Mouse (Mus musculus) mouse embryonic stem cell (cell line): ENCODE measurements around the gene Ppargc1a.

Source experiments
- in situ Hi-C, 2 experiments: fragments of 300-500 bp; cut with MboI; formaldehyde crosslinking; loops; 1 replicate in 1 of 2; 3 replicates in 1 of 2; pipeline ENCODE4 v1.14.3; 2019 to 2020; ENCODE audit warnings: low sequenced_read_pairs in 2 of 2, low pct_unique_long_range_greater_than_20kb in 1 of 2, mixed read lengths in 1 of 2; ENCODE audit not compliant: unreplicated experiment in 1 of 2

Ppargc1a gene

DNA sequence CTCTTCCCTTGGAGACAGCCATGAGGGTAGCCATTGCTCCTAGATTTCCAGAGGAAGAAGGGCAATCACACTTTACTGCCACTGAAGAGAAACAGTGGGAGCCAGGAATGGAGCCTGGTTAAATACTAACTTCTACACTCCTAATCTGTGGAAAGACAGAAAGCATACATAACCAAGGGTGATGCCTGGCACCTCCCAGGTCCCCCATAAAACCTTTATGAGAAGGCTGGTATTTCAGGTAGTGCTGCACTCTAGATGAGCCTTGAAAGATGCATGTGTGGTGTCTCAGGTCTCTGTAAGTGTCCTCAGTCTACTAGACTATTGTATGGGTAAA, 39.4 kb downstream of the Ppargc1a start:
- in situ Hi-C loops: no loop called here

DNA sequence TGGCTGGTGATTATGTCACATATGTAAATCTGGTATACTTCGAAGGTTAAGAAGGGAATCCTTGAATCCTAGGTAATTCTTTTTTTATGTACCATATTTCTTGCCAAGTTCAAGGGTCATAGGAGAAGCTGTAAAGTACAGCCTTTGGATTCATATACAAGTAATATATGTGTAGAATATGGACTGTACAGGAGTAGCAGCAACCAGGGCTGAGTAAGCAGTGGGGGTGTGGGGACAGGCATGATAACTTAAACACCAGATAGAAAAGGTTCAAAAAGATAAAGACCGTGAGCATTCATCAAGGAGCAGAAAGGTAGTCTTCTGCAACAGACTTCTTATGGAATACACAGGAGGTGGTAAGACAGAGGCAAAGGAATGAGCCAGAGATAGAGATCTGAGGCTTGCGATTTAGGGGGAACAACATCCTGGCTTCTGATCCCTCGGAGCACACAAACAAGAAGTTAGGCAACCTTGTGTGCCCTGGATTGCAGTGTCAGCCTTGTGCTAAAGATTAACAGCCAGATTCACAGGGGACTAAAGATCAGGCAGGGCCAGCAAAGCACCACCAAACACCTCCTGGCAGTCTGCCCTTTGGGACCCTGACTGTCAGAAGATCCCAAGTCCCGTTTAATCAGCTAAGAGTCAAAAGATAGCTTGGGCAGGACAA, 39.9 kb downstream of the Ppargc1a start:
- in situ Hi-C loops: no loop called here

DNA sequence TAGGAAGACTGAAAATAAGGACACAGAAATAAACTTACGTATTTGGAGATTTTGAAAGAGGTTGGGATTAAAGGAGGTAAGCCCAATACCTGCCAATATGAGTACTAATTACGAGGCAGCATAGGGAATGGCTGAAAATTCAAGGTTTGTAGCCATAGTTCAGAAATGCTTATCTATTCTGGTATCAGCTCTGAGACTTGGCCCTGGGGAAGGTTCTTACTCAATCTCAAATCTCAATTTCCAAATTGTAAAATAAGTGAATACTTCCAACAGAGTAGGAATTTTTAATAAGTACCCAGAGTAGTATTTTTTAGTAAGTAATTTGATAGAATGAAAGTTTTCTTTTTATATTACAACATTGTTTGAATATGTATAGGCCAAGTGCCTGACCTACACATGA, 41.7 kb downstream of the Ppargc1a start:
- in situ Hi-C loops: no loop called here

DNA sequence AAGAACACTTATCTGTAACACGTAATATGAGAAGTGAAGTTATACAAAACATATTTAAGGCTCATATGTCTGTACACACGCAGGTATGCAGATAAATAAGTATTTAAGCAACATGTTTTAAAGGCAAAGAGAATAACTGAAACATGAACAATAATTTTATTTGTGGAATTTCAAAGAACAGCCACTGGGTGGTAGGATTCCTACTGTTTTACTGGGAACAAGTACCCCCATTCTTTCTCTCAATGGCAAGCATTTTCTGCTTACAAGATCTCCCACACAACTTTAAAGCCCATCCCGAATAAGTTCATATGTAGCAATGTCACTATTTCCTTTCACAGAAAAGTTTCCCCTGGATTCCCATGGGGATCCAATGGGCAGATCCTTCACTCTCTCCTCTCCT, 46.7 kb downstream of the Ppargc1a start:
- in situ Hi-C loops: no loop called here

DNA sequence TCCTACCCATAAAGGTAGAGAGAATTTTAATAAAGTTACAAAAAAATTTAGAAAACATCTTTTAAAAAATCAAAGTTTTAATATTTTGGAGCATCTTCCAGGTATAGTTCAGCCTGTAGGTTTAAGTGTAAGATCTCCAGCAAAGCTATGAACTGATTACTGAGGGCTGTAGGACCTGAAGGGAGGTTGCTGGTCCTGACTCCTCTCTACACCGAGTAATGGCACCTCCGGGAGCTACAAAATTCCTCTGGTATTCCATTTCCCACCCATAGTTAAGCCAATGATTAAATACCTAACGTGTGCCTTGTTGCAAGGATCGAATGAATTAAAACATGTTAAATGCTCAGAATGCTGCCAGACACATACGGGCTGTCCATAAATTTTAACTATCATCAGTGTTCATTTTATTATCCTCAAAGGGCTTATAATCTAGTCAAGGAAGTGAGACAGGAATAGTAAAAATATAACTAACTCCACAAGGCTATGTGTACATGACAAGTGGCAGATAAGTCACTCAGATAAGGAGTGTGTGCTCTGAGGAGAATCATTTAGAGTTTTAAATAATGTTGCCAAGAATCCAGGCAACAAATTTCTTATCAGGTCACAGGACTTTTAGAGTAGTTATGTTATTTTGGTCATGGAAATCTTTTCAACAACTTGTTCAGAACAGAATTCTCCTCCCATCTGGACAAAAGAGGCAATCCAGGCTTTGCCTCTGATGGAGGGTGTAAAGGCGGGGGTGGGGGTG, 49.9 kb downstream of the Ppargc1a start:
- in situ Hi-C loops: no loop called here

DNA sequence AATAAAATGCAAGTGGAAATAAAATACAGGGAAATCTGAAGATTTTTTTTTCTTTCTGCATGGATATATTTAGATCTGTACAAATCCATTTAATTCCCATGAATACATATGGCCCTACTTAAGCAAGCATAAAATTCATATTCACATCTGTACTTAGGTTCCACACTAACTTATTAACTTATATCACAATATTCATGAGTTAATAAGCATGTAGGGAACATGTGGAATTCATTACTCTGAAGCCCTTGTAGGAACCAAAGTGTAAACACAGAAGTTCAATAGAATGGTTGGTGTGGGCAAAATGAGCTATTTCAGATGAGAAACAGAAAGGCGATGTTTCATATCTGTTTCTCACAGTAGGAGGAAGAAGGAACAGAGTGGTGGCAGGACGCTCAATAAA, 62.9 kb downstream of the Ppargc1a start:
- in situ Hi-C loops: no loop called here

DNA sequence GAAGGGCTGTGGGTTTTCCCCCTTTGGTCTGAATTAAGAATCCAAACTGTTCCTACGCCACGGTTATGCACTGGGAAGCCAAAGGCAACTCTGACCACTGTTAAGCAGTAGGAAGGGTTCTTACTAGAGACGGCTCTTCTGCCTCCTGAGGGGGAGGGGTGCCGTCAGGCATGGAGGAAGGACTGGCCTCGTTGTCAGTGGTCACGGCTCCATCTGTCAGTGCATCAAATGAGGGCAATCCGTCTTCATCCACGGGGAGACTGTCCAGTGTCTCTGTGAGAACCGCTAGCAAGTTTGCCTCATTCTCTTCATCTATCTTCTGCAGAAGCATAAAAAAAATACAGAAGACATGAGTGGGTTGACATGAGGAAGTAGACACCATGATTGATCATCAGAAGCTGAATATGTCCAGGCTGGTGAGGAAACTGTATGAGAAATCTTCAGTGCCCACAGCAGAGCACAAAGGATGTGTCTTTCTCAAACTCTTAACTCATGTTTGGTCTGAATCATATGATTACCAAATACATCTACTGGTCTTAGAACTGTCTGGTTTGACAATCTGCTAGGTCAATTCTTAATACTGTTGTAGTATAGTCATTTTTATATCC, 69.5 kb downstream of the Ppargc1a start:
- in situ Hi-C loops: no loop called here

DNA sequence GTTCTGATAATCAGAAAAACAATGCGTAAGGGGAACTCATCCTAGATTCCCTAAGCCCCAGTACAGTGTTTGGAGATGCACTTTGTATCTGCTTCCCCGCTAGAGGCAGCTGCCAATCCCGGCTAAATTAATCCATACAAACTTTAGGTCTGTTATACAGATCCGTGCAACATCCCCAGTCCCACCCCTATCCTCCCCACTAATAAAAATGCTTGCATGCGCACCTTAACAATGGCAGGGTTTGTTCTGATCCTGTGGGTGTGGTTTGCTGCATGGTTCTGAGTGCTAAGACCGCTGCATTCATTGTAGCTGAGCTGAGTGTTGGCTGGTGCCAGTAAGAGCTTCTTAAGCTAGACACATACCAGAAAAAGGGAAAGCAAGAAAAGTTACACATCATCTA, 72.1 kb downstream of the Ppargc1a start:
- in situ Hi-C loops: no loop called here

DNA sequence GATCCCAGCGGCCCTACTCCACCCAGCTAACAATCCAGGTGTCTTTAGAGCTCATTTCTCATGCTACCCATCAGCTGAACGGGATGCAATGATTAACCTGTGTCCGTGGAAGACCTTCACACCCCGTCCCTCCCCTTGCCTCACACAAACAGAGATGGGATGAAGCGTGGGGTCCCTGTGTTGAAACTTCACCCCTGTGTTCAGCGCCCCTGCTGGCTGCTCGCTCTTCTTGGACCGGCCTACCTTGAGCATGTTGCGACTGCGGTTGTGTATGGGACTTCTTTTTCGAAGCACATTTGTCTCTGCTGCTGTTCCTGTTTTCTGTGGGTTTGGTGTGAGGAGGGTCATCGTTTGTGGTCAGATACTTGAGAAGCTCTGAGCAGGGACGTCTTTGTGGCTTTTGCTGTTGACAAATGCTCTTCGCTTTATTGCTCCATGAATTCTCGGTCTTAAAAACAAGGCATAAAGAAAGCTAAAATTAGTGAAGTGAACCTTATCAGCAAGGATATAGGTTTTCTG, 73.1 kb downstream of the Ppargc1a start:
- in situ Hi-C loops: no loop called here

DNA sequence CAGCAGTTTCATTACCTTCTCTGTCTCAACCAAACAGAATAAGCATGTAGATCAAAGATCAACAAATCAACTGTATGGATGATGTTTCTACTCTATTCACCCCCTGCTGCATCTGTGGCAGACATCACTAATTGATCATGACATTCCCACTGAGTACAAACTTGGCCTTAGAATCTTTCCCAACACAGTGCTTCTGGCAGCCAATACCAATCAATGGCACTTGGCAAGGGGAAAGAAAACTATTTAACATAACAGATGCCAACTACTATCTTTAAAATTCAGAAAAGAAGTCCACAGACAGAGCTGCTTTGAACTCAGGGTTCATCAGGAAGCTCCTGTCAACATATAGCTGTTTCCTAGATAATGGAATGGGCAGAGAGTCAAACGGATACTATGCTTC, 83.8 kb downstream of the Ppargc1a start:
- in situ Hi-C loops: no loop called here

DNA sequence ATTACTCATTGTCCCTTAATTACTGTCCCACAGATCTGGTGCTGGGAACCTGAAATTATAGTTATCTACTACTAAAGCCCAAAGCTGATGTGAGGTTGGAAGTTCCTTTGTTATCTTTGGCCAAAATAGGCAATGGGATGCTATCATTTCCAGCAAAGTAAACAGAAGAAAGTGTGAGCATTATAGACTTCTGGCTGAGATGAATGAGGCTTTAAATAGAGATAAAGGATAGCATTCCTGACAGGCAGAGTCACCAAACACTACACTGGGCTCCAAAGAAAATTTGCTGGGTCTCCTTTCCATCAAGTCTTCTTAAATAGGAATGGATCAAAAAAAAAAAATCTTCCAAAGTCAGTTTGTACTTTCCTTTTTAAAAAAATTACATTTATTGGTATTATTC, 87.7 kb downstream of the Ppargc1a start:
- in situ Hi-C loops: no loop called here

DNA sequence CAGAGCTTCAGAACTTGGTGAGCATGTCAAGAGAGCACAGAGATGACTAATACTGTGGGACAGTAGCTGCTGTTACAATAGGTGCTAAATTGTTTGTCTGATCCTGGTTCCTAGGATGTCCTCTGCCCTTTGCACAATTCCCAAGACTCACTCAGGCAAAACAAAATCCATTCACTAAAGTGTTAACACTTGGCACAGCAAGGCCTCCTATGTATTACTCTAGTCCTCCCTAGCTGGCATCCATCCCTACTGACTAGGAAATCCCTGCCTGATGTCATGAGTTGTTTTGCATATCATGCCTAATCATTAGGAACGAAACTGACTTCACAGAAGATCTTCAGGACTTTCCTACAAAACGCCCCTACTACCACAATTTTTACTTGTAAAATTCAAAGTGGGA, 88.1 kb downstream of the Ppargc1a start:
- in situ Hi-C loops: no loop called here

DNA sequence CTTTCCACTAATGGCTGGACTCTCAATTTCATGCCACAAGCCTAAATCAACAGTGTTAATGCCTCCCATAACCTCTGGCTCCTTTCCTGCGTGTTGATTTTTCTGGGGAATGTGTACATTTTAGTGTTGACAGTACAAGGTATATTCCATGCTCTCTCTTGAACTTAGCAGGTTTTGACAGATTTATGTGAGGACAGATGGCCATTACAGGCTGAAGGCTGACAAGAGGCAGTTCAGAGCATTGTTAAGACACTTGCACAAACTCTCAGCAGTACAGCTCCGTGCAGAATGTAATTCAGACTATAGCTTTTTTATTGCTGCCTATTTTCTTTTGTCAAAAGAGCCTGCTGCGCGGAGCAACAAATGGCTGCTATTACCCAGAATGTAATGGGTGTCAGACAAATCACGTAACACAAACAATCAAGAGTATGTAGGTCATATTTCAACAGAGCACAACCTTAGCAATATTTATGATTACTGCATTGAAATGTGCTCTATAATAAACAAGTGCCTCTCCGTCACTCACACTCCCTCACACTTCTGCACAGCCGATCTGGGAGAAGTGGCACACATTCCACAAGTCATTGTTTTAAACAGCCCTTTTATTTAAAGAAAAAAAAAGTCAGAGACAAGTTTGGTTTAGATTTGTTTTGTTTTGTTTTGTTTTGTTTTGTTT, 89.1 kb downstream of the Ppargc1a start:
- in situ Hi-C loops: no loop called here

DNA sequence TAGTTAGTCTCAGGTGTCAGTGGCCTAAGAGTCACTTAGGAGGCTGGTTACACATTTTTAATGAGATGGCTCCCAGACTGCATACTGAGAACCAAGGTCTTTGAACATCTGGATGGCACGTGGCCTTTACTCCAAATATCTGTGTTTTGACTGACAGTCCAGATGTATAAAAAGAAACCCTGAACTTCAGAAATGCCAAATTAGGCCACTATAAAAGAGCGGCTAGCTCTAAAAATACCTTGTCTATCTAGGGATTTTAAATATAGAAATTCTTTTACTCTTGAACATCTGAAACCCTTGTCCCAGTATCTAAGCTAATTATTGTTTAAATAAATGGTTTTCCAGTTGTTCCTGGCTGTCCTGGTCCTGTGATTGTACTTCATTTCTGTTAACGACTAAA, 90.4 kb downstream of the Ppargc1a start:
- in situ Hi-C loops: no loop called here

DNA sequence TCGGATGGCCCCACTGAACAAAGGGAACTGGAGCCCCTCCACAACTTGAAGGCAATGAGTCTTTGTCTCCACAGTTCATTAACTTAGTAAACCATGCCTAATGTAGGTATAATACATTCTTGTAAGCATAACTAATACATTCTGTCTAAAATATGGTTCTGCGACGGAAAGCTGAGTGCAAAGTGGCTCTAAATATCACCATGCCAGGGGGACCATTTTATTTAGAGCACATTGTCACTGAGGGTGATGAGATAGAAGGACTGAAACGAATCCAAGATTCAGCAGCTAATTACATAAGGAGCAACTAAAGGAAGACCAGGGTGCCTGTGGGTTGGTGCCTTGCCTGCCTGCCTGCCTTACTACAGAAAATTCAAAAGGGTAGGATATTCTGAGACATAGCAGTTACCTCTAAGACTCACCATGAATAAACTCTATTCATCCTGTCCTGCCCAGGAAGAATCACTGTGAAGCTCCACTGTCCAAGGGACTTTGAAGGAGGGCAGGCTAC, 92.4 kb downstream of the Ppargc1a start:
- in situ Hi-C loops: no loop called here

DNA sequence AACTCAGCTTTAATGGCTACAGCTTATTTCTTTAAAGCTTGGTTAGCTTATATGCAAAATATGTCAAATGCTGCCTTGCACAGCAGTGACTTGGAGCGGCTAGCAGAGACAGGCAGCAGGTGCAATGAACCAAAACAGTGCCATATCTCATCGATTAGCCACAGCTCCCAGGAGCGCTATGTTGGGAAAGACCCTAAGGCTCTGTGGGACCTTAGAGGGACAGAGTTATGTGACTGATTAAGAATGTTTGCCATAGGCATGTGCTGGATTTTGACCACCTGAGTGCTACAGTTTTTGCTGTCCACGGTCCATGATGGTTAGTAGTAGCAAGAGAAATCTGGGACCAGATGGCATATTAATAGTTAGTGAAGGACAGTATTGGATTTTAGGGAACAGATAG, 95.9 kb downstream of the Ppargc1a start:
- in situ Hi-C loops: no loop called here

DNA sequence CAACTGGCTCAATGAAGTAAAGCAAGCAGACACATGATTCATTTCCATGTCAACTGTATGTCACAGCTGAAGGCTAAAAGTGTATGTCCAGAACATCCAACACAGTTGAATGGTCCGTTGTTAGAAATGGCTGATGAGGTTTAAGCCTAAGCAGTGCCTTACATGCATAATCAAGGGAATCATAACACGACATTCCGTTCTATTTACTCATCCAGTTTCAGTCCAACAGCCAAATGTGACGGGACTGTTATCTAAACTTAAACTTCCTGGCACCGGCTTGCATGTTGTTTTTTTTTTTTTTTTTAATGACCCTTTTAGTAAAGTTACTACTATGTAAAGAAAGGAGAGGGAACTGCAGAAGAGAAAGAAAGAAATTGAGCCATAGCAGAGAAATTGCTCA, 101.5 kb downstream of the Ppargc1a start:
- in situ Hi-C loops: no loop called here

DNA sequence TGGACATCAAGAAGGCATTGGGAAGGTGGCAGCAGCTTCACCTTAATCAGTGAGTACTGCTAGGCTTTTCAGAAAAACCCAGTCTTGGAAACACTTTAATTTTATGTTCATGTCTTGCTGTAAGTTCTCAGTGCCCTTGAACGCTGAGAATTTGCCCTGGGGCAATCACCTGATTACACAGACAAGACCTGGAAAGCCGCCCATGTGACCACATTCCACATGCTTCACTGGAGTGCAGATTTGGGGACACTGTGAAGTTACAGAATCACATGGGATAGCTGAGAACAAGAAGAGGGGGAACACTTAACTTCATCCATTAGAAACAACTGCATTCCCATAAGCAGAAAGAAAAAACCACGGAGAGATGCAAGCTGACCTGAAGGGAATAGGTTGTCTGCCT, 115.5 kb downstream of the Ppargc1a start:
- in situ Hi-C loops: no loop called here

DNA sequence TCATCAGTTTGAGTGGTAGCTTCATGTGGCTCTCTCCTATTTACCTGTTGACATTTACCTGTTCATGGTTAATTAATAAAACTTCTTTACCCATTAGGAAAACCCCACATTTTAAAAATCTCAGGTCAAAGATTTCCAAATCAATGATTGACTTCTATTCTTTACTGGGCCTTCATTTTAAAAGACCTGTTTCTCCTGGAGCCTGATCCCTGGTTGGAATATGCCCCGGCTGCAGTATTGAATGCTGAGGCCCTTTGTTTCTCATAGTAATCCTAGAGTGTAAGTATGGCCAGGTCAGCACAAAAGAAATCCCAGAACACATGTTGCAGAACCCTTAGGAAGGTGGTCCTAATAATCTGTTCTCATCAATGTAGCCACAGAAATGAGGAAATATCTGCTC, 119.9 kb downstream of the Ppargc1a start:
- in situ Hi-C loops: no loop called here
